Mouse (Mus musculus): ENCODE data around the gene Slc40a1. TPM values are rescaled to one million over a fixed set of nuclear protein-coding genes. Genes with fewer than 3 reads are reported as not detected.

The Slc40a1 gene
- polyA plus RNA-seq, 1 experiment: not detected

DNA sequence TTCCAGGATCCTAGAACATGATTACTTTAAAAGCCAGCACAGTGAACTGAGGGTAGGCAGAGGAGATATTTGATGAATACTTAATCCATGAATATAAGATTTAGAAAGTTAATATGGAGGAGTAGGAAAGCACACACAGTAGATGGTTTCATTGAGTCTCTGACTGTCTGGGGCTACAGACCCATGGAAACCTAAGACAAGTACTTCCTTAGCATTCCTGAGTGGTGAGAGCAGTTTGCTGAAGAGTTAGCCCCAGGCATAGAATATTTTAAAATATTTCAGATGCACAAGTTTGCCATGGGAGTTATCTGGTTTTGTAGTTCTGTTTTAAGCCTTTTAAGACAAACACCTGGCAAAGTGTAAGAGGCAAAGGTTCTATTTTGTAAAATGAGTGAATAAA, 65.2 kb downstream of the Slc40a1 start:
- Histone ChIP-seq H3K27ac (ENCODE audit: insufficient read depth, low read depth, low read length) (no peak overlapping the region), H3K4me3 (ENCODE audit: insufficient read depth, low read depth, low read length) (no peak overlapping the region), H3K4me1 (ENCODE audit: control insufficient read depth, insufficient read depth, low read length) (no peaks in the 10 kb centered on the region)
- no peak for TF ChIP-seq POLR2A (IDR thresholded peaks at IDR 0.05; ENCODE audit: insufficient read depth, low read depth, low read length)

GRCm38 (mm10) chr1:45860349-45860748, 66.0 kb downstream of the Slc40a1 start:
- Histone ChIP-seq H3K4me3 (ENCODE audit: insufficient read depth, low read depth, low read length) (no peak overlapping the region), H3K4me1 (ENCODE audit: control insufficient read depth, insufficient read depth, low read length) (no peaks in the 10 kb centered on the region), H3K27ac (ENCODE audit: insufficient read depth, low read depth, low read length) (no peak overlapping the region)
- WGBS: 60% methylated on average over 5 of the region's 5 CpGs
- TF ChIP-seq POLR2A (IDR thresholded peaks at IDR 0.05; ENCODE audit: insufficient read depth, low read depth, low read length) (no peak), CTCF (IDR thresholded peaks at IDR 0.05; ENCODE audit: insufficient read depth, low read depth, low read length) (no peak)

Other genes with a start within 250 kb of the Slc40a1 start
- not detected in 2 replicates for gene Wdr75, start 131.4 kb downstream of the Slc40a1 start, polyA plus RNA-seq (2012; ENCODE audit: insufficient read depth, insufficient read length, low replicate concordance, missing spikeins)
- gene Gm5269, start 36.2 kb downstream of the Slc40a1 start, polyA plus RNA-seq (2012; ENCODE audit: insufficient read depth, insufficient read length, low replicate concordance, missing spikeins): not detected in 2 replicates
- not detected in 2 replicates for gene Dnah7b, start 139.8 kb upstream of the Slc40a1 start, polyA plus RNA-seq (2012; ENCODE audit: insufficient read depth, insufficient read length, low replicate concordance, missing spikeins)